Mouse (Mus musculus) intestine, embryonic 16.5 days (tissue): ENCODE data around the gene Mfrp. TPM values are rescaled to one million over a fixed set of nuclear protein-coding genes. Genes with fewer than 3 reads are reported as not detected.
A peak's percentile ranks its signal among the peaks of the same experiment; 100 is the strongest.

Source experiments
- ATAC-seq: fragments of 200-750 bp; cut with Nextera tagmentation; 2 replicates; pipeline ENCODE4 v1.8.0; 2017; ENCODE audit warnings: moderate TSS enrichment, moderate library complexity
- H3K27ac ChIP-seq: fragments of 300-500 bp; sonication (generic); 2 replicates; pipeline ENCODE4 v1.5.1; 2014; ENCODE audit warnings: mild to moderate bottlenecking, low read length
- H3K27me3 ChIP-seq: fragments of 300-500 bp; sonication (generic); replicated peaks from 2 replicates; pipeline ENCODE4 v1.6.1; 2014; ENCODE audit warnings: low read length, control low read depth, mixed read lengths; ENCODE audit not compliant: control insufficient read depth, insufficient read depth
- H3K36me3 ChIP-seq: fragments of 300-500 bp; sonication (generic); 2 replicates; pipeline ENCODE4 v1.6.1; 2014; ENCODE audit warnings: low read length, control low read depth; ENCODE audit not compliant: control insufficient read depth, insufficient read depth
- H3K4me1 ChIP-seq: fragments of 300-500 bp; sonication (generic); 2 replicates; pipeline ENCODE4 v1.6.1; 2014; ENCODE audit warnings: low read length, control low read depth, mixed read lengths; ENCODE audit not compliant: control insufficient read depth, insufficient read depth
- H3K4me2 ChIP-seq: fragments of 300-500 bp; sonication (generic); 2 replicates; pipeline ENCODE4 v1.6.1; 2014; ENCODE audit warnings: low read depth, low read length, control low read depth
- H3K4me3 ChIP-seq: fragments of 300-500 bp; sonication (generic); 2 replicates; pipeline ENCODE4 v1.5.1; 2014; ENCODE audit warnings: mild to moderate bottlenecking, low read length
- H3K9ac ChIP-seq: fragments of 300-500 bp; sonication (generic); 2 replicates; pipeline ENCODE4 v1.6.1; 2014; ENCODE audit warnings: low read depth, low read length
- H3K9me3 ChIP-seq: fragments of 300-500 bp; sonication (generic); 2 replicates; pipeline ENCODE4 v1.6.1; 2016; ENCODE audit warnings: low read length, control low read depth; ENCODE audit not compliant: control insufficient read depth
- WGBS: fragments of 180-500 bp; shearing (Covaris S2); extraction: QIAGEN DNeasy Blood & Tissue Kit; methylation state at CpG from one replicate; pipeline ENCODE4 v1.1.7; 2014; 5-methylcytosine and 5-hydroxymethylcytosine counted together
- polyA plus RNA-seq: library from polyadenylated mRNA; unstranded; fragments of >200 nt; fragmentation: Nextera tagmentation; extraction: Ambion mirVana; gene quantifications from 2 replicates; pipeline ENCODE4 v1.2.1, GENCODE M21; 2015

The Mfrp gene
- polyA plus RNA-seq, 1 experiment from 2014 or later, result 0.24 TPM

DNA sequence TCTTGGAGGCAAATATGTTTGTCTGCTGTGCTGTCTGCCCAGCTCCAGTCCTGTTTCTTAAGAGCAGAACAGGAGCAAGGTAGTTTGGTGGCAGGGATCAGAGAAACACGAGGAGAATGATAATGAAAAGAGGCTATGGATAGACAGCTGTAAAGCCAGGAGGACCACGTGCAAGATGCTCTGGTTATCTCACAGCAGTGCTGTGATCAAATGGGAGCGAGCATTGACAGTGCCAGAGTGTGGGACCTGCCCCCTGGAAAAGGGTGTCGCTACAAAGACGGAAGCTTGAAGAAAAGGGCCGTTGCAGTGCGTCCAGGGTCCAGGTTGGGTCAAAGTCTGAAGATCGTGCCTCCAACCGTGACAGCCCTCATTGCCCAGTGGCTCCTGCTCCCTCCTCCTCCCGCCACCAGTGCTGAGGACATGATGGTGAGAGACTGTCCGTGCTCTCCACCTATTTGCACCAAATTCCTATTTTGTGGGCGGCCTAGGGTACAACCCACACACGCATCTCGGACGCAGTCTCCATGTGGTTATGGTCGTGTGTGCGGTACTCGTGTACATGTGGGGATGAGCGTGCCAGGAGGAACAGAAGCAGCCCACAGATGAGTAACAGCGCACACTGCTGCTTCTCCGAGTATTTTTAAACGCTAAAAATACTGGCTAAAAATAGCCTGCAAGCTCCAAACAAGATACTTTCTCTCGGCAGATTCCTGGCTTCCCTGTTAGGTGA, 18.0 kb upstream of the Mfrp start:
- no peaks in the 10 kb centered on the region for H3K36me3 ChIP-seq
- WGBS, result 9% methylated on average over 23 of the region's 23 CpGs
- ATAC-seq, result peak; percentile 45
- peak overlapping the region; percentile 99 for H3K4me2 ChIP-seq
- H3K27me3 ChIP-seq, result no peaks in the 10 kb centered on the region
- no peaks in the 10 kb centered on the region for H3K9me3 ChIP-seq
- H3K4me3 ChIP-seq, result peak overlapping the region; percentile 66
- H3K9ac ChIP-seq, result peak overlapping the region; percentile 30; the same call in 1 of the 2 replicates
- peaks cover 57% of the 10 kb centered on the region for H3K4me1 ChIP-seq
- H3K27ac ChIP-seq, result peak overlapping the region; percentile 50

DNA sequence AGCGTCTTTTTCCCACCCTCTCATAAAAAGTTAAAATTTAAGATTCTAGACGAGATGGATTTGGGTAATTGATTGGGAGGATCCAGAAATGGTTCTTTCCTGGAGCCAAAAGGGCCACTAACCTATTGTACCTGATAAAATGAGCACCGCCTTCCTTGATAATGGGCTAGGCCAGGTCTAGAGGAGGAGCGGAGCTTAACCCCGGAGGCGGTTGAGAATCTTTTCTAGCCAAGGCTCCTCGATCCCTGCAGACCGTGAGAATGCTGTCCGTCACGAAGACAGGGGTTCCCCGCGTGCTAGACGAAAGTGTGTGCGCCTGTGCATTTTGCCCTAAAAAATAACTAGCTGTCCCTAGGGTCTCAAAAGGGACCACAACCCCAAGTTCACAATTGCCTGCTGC, 17.3 kb upstream of the Mfrp start:
- peak; percentile 43 for ATAC-seq
- H3K4me1 ChIP-seq, result peaks cover 53% of the 10 kb centered on the region
- H3K9ac ChIP-seq, result peak overlapping the region; percentile 86
- no peaks in the 10 kb centered on the region for H3K36me3 ChIP-seq
- 1% methylated on average over 14 of the region's 14 CpGs for WGBS
- H3K27ac ChIP-seq, result peak overlapping the region; percentile 50
- H3K9me3 ChIP-seq, result no peaks in the 10 kb centered on the region
- no peaks in the 10 kb centered on the region for H3K27me3 ChIP-seq
- peak overlapping the region; percentile 66 for H3K4me3 ChIP-seq
- H3K4me2 ChIP-seq, result peak overlapping the region; percentile 99

DNA sequence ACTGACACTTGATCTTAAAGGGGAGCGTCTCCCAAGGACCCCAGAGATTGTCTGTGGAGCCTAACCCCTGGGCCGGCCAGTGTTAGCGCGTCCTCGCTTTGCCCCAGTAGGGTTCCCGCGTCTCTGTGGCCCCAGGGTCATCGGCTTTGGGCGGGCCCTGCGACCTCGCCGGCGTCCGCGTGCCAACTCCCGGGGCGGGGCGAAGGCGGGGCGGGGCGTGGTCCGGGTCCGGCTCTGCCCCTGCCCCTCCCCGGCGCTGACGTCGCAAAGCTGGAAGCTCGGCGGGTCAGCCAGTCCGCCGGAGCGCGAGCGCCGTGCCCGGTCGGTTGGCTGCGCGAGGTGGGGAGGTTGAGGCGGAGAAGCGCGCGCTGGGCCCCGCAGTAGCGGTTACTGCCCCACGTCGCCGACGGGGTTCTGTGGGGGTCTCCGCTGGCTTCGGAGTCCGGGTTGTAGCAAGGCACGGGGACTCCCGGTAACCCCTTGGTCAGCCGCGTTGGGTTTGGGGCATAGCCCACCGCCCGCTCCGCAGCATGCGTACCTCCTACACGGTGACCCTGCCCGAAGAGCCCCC, 16.8 kb upstream of the Mfrp start:
- H3K9ac ChIP-seq, result peak overlapping the region; percentile 86
- under 1% methylated on average over 62 of the region's 62 CpGs for WGBS
- H3K4me1 ChIP-seq, result peaks cover 50% of the 10 kb centered on the region
- peak overlapping the region; percentile 66 for H3K4me3 ChIP-seq
- H3K27me3 ChIP-seq, result no peaks in the 10 kb centered on the region
- peak overlapping the region; percentile 50 for H3K27ac ChIP-seq
- H3K36me3 ChIP-seq, result no peaks in the 10 kb centered on the region
- peak overlapping the region; percentile 99 for H3K4me2 ChIP-seq
- peak; percentile 68 for ATAC-seq
- H3K9me3 ChIP-seq, result no peaks in the 10 kb centered on the region

- Histone ChIP-seq H3K4me2 (peak overlapping the region; percentile 99), H3K9ac (peak overlapping the region; percentile 86), H3K36me3 (no peaks in the 10 kb centered on the region), H3K27me3 (no peaks in the 10 kb centered on the region), H3K4me3 (peak overlapping the region; percentile 66), H3K9me3 (no peaks in the 10 kb centered on the region), H3K27ac (no peak overlapping the region), H3K4me1 (peaks cover 49% of the 10 kb centered on the region)
- no peak; the same call in 1 of the 2 replicates for ATAC-seq
- WGBS, result 5% methylated on average over 10 of the region's 10 CpGs
These were observed 16.3 kb upstream of the Mfrp start for GRCm38 (mm10) chr9:44085276-44085675.

DNA sequence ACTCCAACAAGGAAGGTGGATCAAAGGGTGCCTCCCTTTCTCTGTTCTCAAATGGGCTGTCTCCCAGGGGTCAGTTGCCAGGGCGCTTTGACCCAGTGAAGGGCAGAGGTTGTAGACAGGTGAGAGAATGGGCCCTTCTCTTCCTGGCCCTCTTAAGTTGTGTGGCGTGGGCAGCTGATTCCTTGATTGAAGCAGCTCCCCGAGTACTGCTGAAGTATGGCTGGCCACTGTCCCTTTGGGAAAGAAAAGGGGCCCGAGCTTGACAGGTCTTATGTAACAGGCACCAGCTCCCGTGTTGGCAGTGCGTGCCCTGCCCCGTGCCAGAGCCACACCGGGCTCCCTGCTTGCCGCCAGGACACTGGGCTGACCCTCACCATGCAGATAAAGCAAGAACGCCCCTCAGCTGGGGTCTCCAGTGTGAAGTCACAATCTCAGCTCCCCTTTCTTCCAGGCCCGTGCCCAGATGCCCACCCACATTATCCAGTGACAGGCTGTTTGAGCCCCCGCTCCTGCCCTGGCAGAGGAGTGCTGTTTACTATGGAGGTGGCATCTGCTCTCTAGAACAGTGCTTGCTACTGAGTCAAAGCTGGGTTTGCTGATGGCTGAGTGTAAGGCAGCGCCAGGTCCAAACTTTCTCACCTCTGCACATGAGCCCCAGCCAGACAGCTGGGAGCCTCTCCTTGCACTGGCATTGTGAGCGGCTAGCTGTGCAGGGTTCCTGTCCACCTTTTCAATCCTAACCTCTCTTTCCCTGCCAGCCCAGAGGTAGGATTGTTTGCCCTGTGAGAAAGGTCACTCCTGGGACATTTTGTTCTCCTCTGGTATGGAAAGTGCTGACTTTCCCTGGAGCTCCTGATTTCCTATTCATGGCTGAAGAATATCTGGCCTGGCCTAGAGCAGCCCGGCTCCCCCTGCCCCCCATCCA, 15.5 kb upstream of the Mfrp start:
- Histone ChIP-seq H3K9me3 (no peaks in the 10 kb centered on the region), H3K36me3 (no peaks in the 10 kb centered on the region), H3K9ac (0 out of 2 replicates have a peak overlapping the region, but pooled peaks have one; percentile 2), H3K27ac (no peak overlapping the region), H3K4me1 (peaks cover 48% of the 10 kb centered on the region), H3K4me2 (peak overlapping the region; percentile 99), H3K4me3 (no peak overlapping the region; the same call in 1 of the 2 replicates), H3K27me3 (no peaks in the 10 kb centered on the region)
- no peak for ATAC-seq
- WGBS, result 70% methylated on average over 15 of the region's 15 CpGs

- ATAC-seq, result no peak
- no peaks in the 10 kb centered on the region for H3K27me3 ChIP-seq
- H3K9ac ChIP-seq, result no peak overlapping the region
- H3K27ac ChIP-seq, result no peak overlapping the region
- no peak overlapping the region for H3K4me3 ChIP-seq
- H3K4me2 ChIP-seq, result no peak overlapping the region
- WGBS, result 54% methylated on average over 10 of the region's 10 CpGs
- no peaks in the 10 kb centered on the region for H3K9me3 ChIP-seq
- no peaks in the 10 kb centered on the region; the same call in 1 of the 2 replicates for H3K36me3 ChIP-seq
- H3K4me1 ChIP-seq, result peaks cover 46% of the 10 kb centered on the region
These were observed 14.6 kb upstream of the Mfrp start for GRCm38 (mm10) chr9:44086960-44087359.

DNA sequence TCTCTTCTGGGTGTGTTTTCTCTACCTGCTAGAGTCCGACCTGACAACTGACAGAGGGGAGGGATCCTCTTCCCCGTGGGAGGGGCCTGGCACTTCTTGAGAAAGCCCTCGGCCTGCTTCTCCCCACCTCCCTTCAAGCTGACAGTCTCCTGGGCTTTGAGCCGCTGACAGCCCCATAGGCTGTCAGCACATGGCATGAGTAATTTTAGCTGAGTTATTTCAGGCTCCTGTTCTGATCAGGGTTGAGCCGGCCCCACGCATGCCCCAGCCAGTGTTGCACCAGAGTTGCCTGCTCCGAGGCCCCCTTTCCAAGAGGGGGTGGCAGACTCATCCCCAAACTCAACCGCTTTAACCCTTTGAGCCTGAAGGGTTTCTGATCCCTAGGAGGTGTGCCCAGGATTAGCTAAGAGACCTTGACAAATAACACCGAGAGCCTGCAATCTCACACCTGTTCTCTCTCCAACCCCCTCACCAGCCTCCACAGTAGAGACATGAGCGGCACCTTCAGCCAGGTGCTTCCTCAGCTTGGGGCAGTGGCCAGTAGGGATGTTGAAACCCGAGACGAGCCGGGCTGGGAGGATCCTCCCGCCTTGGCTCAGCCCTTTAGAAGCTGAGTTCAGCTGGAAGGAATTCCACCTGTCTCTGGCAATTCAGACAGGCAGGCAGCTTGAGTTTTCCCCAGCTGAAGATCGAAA, 13.6 kb upstream of the Mfrp start:
- Histone ChIP-seq H3K27me3 (no peaks in the 10 kb centered on the region), H3K9me3 (no peaks in the 10 kb centered on the region), H3K4me1 (peaks cover 46% of the 10 kb centered on the region), H3K9ac (peak overlapping the region; percentile 35; the same call in 1 of the 2 replicates), H3K36me3 (no peaks in the 10 kb centered on the region; the same call in none of the 2 replicates), H3K4me3 (no peak overlapping the region), H3K4me2 (0 out of 2 replicates have a peak overlapping the region, but pooled peaks have one; percentile 27), H3K27ac (peak overlapping the region; percentile 47; the same call in 1 of the 2 replicates)
- WGBS, result 7% methylated on average over 15 of the region's 15 CpGs
- peak; percentile 38 for ATAC-seq

DNA sequence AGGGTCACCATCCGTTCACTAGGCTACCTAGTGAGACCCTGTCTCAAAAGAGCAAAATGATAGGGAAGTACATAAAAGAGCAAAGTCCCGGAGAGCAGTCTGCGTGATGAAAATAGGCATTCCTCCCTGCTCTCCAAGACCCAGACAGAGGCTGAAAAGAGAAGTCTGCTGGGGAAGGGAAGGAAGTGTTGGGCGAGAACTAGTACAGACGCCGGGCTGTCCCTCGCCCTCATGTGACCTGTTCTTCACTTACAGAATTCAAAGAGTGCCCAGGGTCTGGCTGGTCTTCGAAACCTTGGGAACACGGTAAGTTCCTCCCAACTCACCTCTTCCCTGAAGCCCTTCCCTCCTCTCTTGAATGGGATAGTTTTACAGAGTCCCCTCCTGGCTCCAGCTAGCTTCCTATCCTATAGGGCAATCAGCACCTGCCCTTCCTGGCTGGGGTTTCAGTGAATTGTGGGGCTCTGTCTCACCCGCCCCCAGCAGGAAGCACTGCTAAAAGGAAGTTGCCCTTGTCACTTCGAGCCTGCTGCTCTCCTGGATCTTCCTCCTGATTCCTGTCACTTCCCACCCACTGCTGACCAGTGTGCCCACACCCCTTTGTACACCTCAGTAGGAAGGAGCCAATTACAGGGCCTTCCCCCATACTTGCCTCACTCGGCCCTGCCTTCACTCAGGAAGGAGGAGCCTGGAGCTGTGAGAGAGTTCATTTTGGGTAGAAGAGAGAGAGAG, 12.5 kb upstream of the Mfrp start:
- no peak for ATAC-seq
- Histone ChIP-seq H3K9ac (no peak overlapping the region), H3K27me3 (no peaks in the 10 kb centered on the region), H3K4me2 (no peak overlapping the region), H3K4me3 (no peak overlapping the region), H3K27ac (peak overlapping the region; percentile 47), H3K36me3 (no peaks in the 10 kb centered on the region; the same call in none of the 2 replicates), H3K4me1 (peaks cover 36% of the 10 kb centered on the region), H3K9me3 (no peaks in the 10 kb centered on the region)
- 54% methylated on average over 12 of the region's 12 CpGs for WGBS
